Mouse (Mus musculus) myocyte (in vitro differentiated cells): ENCODE results near the gene Fxyd1.

ENCODE experiments used
- POLR2A ChIP-seq: IDR thresholded peaks from one replicate; pipeline ENCODE4 v1.6.1; 2011; ENCODE audit warnings: low read depth, mild to moderate bottlenecking, control low read depth, moderate library complexity; ENCODE audit not compliant: insufficient read length
- POLR2AphosphoS2 ChIP-seq: IDR thresholded peaks from one replicate; pipeline ENCODE4 v1.6.1; 2011; ENCODE audit warnings: low read depth, control low read depth; ENCODE audit not compliant: insufficient read length
- SRF ChIP-seq: IDR thresholded peaks from one replicate; pipeline ENCODE4 v1.6.1; 2011; ENCODE audit warnings: low read depth; ENCODE audit not compliant: control insufficient read depth, insufficient read length
- TCF12 ChIP-seq: IDR thresholded peaks from one replicate; pipeline ENCODE4 v1.6.1; 2011; ENCODE audit warnings: mild to moderate bottlenecking, control low read depth; ENCODE audit not compliant: poor library complexity, insufficient read depth, severe bottlenecking

- TF ChIP-seq POLR2A (no peak), POLR2AphosphoS2 (no peak), SRF (no peak), TCF12 (no peak)
Measured at GRCm38 (mm10) chr7:31050921-31051320, 6.1 kb downstream of the Fxyd1 start.
